Mouse (Mus musculus) liver, embryonic 16.5 days (tissue): ENCODE data around the gene Anks1. TPM values are rescaled to one million over a fixed set of nuclear protein-coding genes. Genes with fewer than 3 reads are reported as not detected.

Experiments used
- ATAC-seq: fragments of 200-750 bp; cut with Nextera tagmentation; 2 replicates; pipeline ENCODE4 v1.8.0; 2017; ENCODE audit warnings: low read depth, mild to moderate bottlenecking, moderate number of reproducible peaks, moderate library complexity
- H3K27ac ChIP-seq: fragments of 300-500 bp; sonication (generic); 2 replicates; pipeline ENCODE4 v1.5.1; 2014; ENCODE audit warnings: mild to moderate bottlenecking, low read length
- H3K27me3 ChIP-seq: fragments of 300-500 bp; sonication (generic); 2 replicates; pipeline ENCODE4 v1.6.1; 2014; ENCODE audit warnings: low read depth, low read length, mixed read lengths; ENCODE audit not compliant: control insufficient read depth, insufficient read depth
- H3K36me3 ChIP-seq: fragments of 300-500 bp; sonication (generic); 2 replicates; pipeline ENCODE4 v1.6.1; 2014; ENCODE audit warnings: mild to moderate bottlenecking; ENCODE audit not compliant: control insufficient read depth, insufficient read depth
- H3K4me1 ChIP-seq: fragments of 300-500 bp; sonication (generic); 2 replicates; pipeline ENCODE4 v1.6.1; 2014; ENCODE audit warnings: low read depth, low read length, mixed read lengths; ENCODE audit not compliant: control insufficient read depth
- H3K4me2 ChIP-seq: fragments of 300-500 bp; sonication (generic); 2 replicates; pipeline ENCODE4 v1.6.1; 2014; ENCODE audit warnings: low read depth, low read length, mixed read lengths
- H3K4me3 ChIP-seq: fragments of 300-500 bp; sonication (generic); 2 replicates; pipeline ENCODE4 v1.5.1; 2014; ENCODE audit warnings: low read depth, mild to moderate bottlenecking, low read length
- H3K9ac ChIP-seq: fragments of 300-500 bp; sonication (generic); 2 replicates; pipeline ENCODE4 v1.6.1; 2014; ENCODE audit warnings: low read depth, low read length
- H3K9me3 ChIP-seq: fragments of 300-500 bp; sonication (generic); replicated peaks from 2 replicates; pipeline ENCODE4 v1.6.1; 2016; ENCODE audit warnings: low read length; ENCODE audit not compliant: control insufficient read depth
- WGBS: fragments of 180-500 bp; shearing (Covaris S2); extraction: QIAGEN DNeasy Blood & Tissue Kit; methylation state at CpG from one replicate; pipeline ENCODE4 v1.1.7; 2014; ENCODE audit not compliant: insufficient replicate concordance; 5-methylcytosine and 5-hydroxymethylcytosine counted together
- polyA plus RNA-seq: library from polyadenylated mRNA; unstranded; fragments of >200 nt; fragmentation: Nextera tagmentation; extraction: Ambion mirVana; gene quantifications from 2 replicates; pipeline ENCODE4 v1.2.1, GENCODE M21; 2015

The Anks1 gene
- polyA plus RNA-seq, 1 experiment from 2014 or later, result 4.4 TPM

DNA sequence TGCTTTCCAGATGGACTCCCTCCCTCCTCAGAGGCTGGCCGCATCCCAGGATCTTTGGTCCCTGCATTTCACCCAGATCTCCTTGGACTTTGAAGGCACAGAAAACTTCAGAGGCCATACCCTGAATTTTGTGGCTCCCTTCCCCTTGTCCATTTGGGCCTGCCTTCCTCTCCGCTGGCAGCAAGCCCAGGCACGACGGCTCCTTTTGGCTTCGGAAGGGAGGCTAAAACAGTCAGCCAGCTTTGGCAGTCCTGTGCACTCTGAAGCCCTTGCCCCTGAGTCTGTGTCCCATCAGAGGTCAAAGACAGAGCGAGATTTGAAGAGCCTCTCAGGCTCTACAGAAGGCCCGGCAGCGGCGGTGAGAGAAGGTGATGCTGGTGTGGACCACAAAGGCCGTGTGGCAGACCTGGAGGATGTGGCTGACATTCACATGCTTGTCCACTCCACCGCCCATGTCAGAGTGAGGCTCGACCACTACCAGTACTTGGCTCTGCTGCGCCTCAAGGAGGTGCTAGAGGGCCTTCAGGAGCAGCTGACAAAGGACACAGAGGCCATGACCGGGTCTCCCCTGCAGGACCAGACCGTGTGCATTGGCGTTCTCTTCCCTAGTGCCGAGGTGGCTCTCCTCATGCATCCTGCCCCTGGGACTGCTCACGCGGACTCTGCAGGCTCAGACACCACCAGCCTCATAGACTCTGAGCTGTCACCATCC is 22.5 kb upstream of the Anks1 start:
- Histone ChIP-seq H3K4me3 (no peak overlapping the region), H3K4me1 (no peaks in the 10 kb centered on the region), H3K36me3 (peaks cover 12% of the 10 kb centered on the region), H3K27ac (no peak overlapping the region), H3K27me3 (no peaks in the 10 kb centered on the region), H3K9ac (no peak overlapping the region), H3K4me2 (no peak overlapping the region), H3K9me3 (no peaks in the 10 kb centered on the region)
- WGBS, result 78% methylated on average over 19 of the region's 19 CpGs
- no peak for ATAC-seq

DNA sequence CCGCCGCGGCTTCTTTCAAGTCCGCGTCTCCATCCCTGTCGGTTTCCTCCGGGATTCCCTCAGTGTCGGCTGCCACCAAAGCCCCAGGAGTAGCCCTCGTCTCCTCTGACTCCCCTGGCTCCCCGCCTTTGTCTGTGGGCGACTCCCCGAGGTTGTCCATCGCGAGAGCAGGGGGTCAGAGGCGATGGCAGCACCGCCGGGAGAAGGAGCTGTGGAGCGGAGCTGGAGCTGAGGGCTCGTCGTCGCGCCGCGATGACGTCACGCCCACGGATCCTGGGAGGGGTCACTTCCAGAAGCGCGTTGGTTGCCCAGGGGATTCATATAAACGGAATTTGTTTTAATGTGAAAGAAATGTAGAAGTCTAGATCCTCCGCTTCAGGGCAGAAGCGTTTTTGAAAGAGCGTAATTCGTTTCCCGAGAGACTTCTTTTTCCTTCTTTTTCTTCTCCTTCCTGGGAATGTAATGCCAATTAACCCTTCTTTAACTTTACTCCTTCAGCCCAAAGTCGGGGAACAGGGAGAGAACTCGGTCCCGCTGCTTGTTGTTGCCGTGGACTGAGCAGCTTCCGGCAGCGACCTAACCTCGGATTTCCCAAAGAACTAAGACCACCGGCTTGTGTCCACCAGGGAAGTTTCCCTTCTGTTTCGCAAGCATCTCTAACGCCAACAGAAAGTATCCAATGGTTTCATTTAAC is 1.4 kb upstream of the Anks1 start:
- under 1% methylated on average over 45 of the region's 45 CpGs for WGBS
- peak; percentile 60 for ATAC-seq
- peak overlapping the region; percentile 97 for H3K4me3 ChIP-seq
- H3K4me2 ChIP-seq, result peak overlapping the region; percentile 98
- H3K4me1 ChIP-seq, result peaks cover 25% of the 10 kb centered on the region
- peaks cover 5% of the 10 kb centered on the region for H3K36me3 ChIP-seq
- H3K9ac ChIP-seq, result peak overlapping the region; percentile 91
- no peaks in the 10 kb centered on the region for H3K27me3 ChIP-seq
- peak overlapping the region; percentile 91 for H3K27ac ChIP-seq
- H3K9me3 ChIP-seq, result no peaks in the 10 kb centered on the region

DNA sequence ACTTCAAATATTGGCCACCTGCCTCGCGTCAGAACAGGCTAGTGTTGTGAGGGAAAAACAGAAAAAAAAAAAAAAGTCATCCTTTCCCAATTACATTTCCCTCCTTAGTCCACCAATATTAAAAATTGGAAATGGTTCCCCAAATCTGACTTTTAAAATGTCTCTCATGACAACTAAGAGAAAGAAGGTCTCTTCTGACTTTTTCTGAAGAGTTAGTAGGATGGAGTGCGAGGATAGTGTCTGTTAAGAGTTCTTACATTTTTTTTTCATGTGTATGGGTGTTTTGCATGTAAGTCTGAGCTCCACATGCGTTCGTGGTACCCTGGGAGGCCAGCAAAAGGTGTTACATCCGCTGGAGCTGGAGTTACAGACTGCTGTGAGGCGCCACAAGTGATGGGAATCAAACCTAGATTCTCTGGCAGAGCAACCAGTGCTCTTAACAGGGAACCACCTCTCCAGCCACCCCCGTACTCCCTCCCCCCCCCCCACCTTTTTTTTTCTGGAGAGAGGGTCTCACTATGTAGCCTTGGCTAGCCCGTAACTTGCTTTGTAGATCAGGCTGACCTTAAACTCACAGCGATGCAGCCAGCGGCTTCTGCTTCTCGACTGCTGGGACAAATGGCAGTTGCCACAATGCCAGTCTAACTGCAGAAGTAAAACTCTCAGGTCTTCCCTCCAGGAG is 759 bp upstream of the Anks1 start:
- H3K9me3 ChIP-seq, result no peaks in the 10 kb centered on the region
- ATAC-seq, result peak; percentile 19; the same call in 1 of the 2 replicates
- WGBS, result 1% methylated on average over 12 of the region's 12 CpGs
- H3K27me3 ChIP-seq, result no peaks in the 10 kb centered on the region
- peak overlapping the region; percentile 97 for H3K4me3 ChIP-seq
- H3K4me1 ChIP-seq, result peaks cover 25% of the 10 kb centered on the region
- H3K27ac ChIP-seq, result peak overlapping the region; percentile 91
- peak overlapping the region; percentile 98 for H3K4me2 ChIP-seq
- H3K9ac ChIP-seq, result peak overlapping the region; percentile 91
- no peaks in the 10 kb centered on the region; the same call in 1 of the 2 replicates for H3K36me3 ChIP-seq

DNA sequence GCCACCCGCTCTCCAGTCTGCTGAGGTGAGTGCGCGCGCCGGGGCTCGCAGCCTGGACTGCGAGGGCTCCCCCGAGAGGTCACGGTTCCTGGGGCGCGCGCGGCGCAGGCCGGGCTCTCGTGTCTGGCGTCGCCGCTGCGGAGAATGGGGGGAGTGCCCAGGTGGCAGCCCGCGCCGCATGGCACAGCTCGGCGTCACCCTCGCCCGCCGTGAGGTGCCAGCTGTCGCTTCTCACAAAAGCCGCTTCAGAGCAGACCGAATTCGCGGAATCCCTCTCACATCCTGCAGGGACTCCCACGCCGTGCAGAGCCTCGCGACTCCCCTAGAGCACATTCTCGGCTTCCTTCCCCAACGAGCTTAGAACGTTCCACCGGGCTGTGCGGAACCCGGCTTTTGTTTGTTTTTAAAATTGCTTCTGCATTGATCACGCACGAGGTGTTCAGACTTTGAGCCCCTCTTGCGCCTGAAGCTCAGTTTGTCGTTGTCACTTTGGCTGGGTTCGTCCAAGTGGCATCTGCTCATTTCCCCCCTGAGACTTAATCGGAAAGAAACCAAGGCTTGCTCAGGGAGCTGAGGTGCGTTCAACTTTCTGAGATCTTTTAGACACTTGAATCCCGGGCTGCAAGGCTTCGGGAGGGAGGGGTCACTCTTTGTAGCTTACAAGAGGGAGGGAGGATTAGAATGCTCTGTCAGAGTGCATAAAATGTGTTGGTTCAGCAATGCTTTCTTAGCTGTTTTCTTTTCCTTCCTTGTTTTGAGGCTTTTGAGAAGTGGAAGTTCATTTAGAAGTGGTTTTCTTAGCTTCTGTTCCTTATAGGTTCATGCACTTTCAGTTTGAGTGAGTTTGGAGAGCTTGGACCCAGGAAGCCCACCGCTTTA is 755 bp downstream of the Anks1 start, which contains the start of gene Taf11:
TSS of gene Taf11 (minus strand) at position 223 of the 879 bp plus-strand sequence.
- H3K27me3 ChIP-seq, result no peaks in the 10 kb centered on the region
- H3K9me3 ChIP-seq, result no peaks in the 10 kb centered on the region
- H3K4me2 ChIP-seq, result peak within 1 kb of the TSS; percentile 98
- H3K4me1 ChIP-seq, result peaks cover 25% of the 10 kb centered on the region
- H3K4me3 ChIP-seq, result peak within 1 kb of the TSS; percentile 97
- peak; percentile 33 for ATAC-seq
- H3K27ac ChIP-seq, result peak within 1 kb of the TSS; percentile 91
- no peaks in the 10 kb centered on the region for H3K36me3 ChIP-seq
- peak within 1 kb of the TSS; percentile 82 for H3K9ac ChIP-seq
- 1% methylated on average over 51 of the region's 53 CpGs for WGBS

GRCm38 (mm10) chr17:27911371-27911770 is 2.3 kb downstream of the Anks1 start:
- peaks cover 23% of the 10 kb centered on the region for H3K4me1 ChIP-seq
- no peak for ATAC-seq
- H3K9me3 ChIP-seq, result no peaks in the 10 kb centered on the region
- no peak overlapping the region for H3K9ac ChIP-seq
- H3K4me3 ChIP-seq, result no peak overlapping the region
- H3K27ac ChIP-seq, result no peak overlapping the region
- H3K36me3 ChIP-seq, result no peaks in the 10 kb centered on the region
- no peak overlapping the region for H3K4me2 ChIP-seq
- H3K27me3 ChIP-seq, result no peaks in the 10 kb centered on the region
- 74% methylated on average over 7 of the region's 7 CpGs for WGBS

DNA sequence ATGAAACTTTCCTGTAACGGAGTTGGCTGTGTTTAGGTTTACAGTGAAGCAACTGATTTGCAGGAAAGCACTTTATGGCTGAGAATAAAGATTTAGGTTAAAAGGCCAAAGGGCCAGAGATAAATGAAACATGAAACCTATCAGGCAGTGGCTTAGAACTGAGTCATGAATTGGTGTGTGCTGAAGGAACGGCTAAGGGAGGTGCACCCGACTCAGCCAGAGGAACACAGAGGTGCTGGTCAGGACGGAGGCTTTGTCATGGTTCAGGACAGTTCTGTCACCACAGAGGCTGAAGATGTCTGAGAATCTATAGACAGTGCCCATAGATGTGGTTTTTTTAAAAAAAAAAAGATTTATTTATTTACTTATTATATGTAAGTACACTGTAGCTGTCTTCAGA is 5.6 kb downstream of the Anks1 start:
- H3K4me3 ChIP-seq, result no peak overlapping the region
- H3K27me3 ChIP-seq, result no peaks in the 10 kb centered on the region
- no peak for ATAC-seq
- no peaks in the 10 kb centered on the region for H3K36me3 ChIP-seq
- H3K9me3 ChIP-seq, result no peaks in the 10 kb centered on the region
- WGBS, result 63% methylated on average over 4 of the region's 4 CpGs
- no peak overlapping the region for H3K9ac ChIP-seq
- no peak overlapping the region for H3K4me2 ChIP-seq
- peaks cover 12% of the 10 kb centered on the region for H3K4me1 ChIP-seq
- H3K27ac ChIP-seq, result no peak overlapping the region

DNA sequence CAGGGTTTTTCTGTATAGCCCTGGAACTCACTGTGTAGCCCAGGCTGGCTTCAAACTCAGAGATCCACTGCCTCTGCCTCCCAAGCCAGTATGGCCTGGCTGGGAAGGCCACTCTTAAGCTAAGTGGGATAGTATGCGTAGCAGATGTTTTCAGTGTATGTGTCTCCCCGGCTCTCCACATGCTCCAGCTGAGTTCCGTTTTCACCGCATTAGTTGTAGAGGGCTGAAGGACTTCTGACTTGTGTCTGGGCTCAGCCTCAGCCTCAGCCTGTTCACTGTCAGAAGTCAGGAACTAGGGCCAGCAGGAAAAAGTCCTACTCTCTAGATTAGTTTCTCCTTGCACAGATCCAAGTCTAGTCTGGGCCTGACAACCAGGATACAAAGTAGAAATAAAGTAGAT is 7.3 kb downstream of the Anks1 start:
- Histone ChIP-seq H3K4me1 (no peaks in the 10 kb centered on the region; the same call in 1 of the 2 replicates), H3K36me3 (no peaks in the 10 kb centered on the region), H3K4me3 (no peak overlapping the region), H3K4me2 (no peak overlapping the region), H3K27me3 (no peaks in the 10 kb centered on the region), H3K27ac (no peak overlapping the region), H3K9me3 (no peaks in the 10 kb centered on the region), H3K9ac (no peak overlapping the region)
- 77% methylated on average over 4 of the region's 4 CpGs for WGBS
- ATAC-seq, result no peak

DNA sequence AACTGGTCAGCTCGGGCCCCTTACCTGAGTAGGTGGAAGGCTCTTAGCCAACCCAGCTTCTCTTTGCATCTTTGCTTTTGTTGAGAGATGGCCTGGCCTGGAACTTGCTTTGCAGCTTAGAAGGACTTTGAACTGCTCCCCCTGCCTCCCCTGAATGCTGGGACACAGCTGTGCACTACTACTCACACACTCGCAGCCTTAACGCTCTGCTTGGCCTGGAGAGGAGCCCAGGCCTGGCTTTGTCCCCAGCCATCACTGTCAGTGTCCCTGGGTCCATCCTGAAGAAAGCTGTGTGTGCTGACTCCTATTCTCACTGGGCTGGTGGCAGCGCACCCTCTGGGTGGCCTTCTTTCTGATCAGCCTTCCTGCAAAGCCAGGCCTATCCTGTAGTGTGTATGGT is 11.6 kb downstream of the Anks1 start:
- no peak overlapping the region for H3K4me2 ChIP-seq
- H3K9me3 ChIP-seq, result no peaks in the 10 kb centered on the region
- H3K36me3 ChIP-seq, result no peaks in the 10 kb centered on the region
- no peak overlapping the region for H3K9ac ChIP-seq
- no peak overlapping the region for H3K27ac ChIP-seq
- ATAC-seq, result no peak
- peaks cover 3% of the 10 kb centered on the region for H3K4me1 ChIP-seq
- H3K27me3 ChIP-seq, result no peaks in the 10 kb centered on the region
- H3K4me3 ChIP-seq, result no peak overlapping the region
- WGBS, result 59% methylated on average over 4 of the region's 4 CpGs
